Mouse (Mus musculus) testis, postnatal 10 days (tissue): Measurements from ENCODE around the gene Acbd5.
"Not testable (repeated sequence)": the region's sequence is repeated elsewhere in the genome, so short reads cannot be mapped to it uniquely, and the experiment has no call there.

ENCODE experiments used
- DNase-seq: peaks from one replicate; pipeline ENCODE4 v3.0.0; 2021; ENCODE audit warnings: low spot score

Gene Acbd5

DNA sequence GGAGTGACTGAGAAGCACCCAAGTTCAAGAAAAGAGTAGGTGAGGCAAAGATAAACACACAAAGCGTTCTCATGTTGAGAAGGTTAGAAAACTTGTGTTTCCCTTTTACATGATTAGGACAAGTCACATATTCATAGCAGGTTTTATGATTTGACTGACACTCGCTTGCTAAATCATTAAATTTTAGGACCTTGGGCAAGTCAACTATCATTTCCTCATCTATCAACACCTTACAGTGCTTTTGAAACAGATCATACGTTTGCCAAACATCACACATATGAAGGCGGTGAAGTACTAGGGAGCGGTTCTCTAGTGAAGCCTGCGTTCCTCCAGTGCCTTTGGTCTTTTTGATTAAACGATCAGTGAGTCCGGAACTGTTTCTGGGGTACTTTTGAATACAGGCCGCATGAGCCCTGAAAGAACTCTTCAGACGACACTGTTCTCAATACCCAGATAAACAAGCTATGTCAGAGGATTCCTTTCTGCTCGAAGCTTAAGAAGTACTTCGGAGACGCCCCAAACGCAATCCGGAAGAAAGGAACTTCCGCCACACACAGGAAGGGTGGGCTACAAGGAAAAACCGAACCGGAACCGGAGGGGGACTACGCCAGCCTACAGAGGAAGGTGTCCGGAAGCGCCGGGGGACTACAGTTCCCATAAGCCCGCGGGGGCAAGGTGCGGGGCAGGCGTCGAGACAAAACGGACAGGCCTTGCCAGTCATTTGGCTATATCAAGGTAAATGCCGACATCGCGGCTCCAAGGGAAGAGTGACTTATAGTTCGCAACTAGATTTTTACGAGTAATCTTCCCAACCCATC, at the start of gene Acbd5:
Acbd5 (plus strand) TSS at position 616 of the 818 bp plus-strand sequence.
- peak; percentile 91 for DNase-seq

GRCm38 (mm10) chr2:23019170-23019569, 48.8 kb upstream of the Acbd5 start:
- DNase-seq = no peak

- no peak for DNase-seq
Measured at GRCm38 (mm10) chr2:23021320-23021719, 46.6 kb upstream of the Acbd5 start.

DNA sequence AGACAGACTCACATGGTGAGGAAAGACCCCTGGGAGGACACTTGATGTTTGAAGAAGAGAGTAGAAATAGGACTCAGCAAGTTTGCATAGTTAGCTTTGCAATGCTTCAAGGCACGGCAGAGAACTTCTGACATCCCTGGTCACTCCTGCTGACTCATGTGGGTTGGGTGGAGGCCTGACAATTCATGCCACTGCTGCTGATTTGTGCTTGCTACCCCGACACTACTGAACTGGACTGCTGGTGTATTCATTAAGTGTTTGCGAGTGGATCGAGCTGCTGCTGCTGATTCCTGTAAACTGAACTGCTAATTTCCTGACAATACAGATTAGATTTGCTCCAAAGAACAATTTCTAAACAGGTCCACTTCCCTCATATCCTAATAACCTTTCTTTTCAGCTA, 46.2 kb upstream of the Acbd5 start:
- DNase-seq = no peak

DNA sequence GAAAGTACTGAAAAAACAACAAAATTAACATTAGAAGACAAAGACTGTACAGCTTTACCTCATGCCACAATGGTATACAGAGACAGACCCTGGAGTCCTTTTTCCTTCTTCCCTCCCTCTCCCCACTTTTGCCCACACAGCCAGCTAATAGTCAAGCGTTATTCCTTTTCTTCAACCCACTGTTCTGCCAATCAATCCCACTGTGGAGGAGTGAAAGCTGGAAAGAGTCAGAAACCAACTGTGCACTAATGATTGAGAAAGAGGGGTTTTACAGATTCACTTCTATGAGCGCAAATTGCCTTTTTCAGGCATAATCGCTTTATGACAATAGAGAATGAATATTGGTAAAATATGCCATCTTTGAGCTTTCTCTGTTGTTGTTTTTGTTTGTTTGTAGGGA, 44.9 kb upstream of the Acbd5 start:
- no peak for DNase-seq

GRCm38 (mm10) chr2:23023714-23024282, 44.2 kb upstream of the Acbd5 start:
- DNase-seq = no peak

DNA sequence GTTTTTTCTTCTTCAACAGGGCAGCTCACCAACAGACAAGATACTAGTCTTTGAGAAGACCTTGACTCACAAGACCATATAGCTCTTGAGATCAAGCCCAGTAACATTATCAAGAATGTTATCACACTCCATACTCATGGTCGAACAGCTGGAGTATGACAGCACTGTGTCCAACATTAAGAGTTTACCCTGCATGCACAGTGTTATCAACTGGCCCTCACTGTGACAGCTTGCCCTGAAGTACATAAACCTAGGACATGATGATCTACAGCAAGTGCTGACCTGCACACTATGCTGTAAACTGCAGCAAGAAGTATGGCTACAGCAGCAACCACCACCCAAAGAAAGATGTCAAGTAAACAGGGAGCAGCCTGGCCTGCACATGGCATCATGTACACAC, 41.6 kb upstream of the Acbd5 start:
- DNase-seq = no peak

DNA sequence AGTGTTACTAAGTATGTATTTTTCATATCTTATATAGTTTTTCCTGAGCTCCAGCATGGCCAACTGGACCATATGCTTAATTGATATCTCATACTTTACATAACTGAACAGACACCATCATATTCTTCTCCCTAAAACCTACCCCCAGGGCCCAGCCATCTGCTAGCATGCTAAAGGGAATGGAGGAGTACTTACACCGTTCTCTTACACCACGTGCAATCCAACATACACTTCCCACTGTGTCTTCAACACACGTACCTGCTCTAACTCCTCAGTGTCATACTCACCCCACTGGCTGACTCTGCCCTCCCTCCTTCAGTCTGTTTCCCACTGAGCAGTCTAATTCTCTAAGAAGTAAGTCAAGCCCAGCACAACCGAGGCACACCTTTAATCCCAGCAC, 39.1 kb upstream of the Acbd5 start:
- no peak for DNase-seq

GRCm38 (mm10) chr2:23030631-23031030, 37.3 kb upstream of the Acbd5 start:
- DNase-seq = no peak

DNA sequence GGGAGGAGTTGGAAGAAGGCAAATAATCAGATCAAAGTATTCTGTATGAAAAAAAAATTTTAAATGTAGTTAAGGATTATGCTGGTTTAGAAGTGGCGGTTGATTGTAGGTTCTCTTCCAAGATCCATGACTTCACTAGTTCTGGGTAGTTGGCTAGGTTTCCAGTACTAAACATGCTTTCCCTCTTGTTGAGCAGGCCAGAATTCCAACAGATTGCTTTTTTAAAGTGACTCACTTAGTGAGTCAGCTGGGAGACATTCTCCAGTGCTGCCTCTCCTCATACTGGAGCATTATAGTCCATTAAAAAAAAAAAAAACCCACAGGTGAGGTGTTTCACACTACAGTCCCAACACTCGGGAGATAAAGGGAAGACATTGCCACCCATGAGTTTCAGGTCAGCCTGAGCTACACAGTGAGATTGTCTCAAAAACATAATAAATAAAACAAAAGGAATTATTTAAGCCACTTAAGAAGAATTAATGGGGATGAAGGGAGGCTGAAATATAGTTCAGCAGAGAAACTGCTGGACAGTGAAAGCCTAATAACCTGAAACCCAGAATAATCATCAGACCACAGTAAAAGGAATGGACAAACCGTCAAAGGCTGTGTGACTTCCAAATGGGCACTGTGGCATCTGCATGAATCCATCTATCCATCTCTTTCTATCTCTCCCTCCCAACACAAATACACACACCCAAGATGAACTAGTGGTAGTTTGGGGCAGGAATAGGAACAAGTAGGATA, 33.1 kb upstream of the Acbd5 start:
- no peak for DNase-seq

DNA sequence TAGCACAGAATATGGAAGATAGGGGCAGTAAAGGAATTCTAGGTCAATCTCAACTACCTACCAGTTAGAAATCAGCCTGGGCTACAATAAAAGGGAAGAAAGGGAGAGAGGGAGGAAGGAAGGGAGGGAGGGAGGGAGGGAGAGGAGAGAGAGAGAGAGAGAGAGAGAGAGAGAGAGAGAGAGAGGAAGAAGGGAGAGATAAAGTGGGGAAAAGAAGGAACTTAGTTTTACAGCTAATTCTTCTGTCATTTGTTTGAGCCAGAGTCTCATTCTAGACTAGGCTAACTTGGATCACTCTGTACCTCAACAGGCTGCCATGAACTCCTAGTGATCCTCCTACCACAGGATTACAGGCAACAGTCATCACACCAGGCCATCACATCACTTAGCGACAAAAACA, 32.5 kb upstream of the Acbd5 start:
- no peak for DNase-seq

GRCm38 (mm10) chr2:23039082-23040000, 28.6 kb upstream of the Acbd5 start:
- no peak for DNase-seq

DNA sequence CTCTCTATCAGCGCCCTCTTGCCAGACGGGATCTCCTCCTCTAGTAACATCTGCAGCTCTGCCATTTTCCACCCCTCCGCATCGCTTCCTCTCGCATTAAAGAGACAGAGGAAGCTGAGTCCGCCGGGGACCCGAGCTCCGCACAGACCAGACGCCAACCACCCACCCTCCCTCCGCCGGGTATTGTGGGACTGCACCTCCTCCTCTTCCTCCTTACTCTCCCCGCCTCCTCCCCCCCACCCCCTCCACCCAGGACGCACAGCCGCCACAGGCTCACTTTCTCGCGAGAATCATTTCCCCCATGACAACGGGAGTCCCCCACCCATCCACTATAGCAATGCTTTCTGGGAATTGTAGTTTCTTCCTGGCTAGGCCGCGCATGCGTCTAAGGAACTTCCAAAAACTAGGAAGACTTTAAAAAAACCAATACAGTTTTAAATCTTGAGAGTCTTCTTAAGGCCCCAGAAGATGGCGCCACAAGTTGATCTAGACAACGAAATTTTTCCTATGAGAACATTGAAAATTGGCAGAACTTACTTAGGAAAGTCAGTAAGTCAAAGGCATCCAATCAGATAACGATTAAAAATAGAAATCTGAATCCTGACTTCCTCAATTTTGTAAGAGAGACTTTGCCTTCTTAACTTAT, 27.8 kb upstream of the Acbd5 start, which contains the start of gene Abi1:
Abi1 (minus strand) TSS at position 241 of the 646 bp plus-strand sequence.
- DNase-seq = peak; percentile 88

- not testable (repeated sequence) for DNase-seq
Measured at GRCm38 (mm10) chr2:23040690-23041089, 27.3 kb upstream of the Acbd5 start.

GRCm38 (mm10) chr2:23041457-23041856, 26.5 kb upstream of the Acbd5 start:
- no peak for DNase-seq

GRCm38 (mm10) chr2:23042189-23042588, 25.8 kb upstream of the Acbd5 start:
- no peak for DNase-seq

DNA sequence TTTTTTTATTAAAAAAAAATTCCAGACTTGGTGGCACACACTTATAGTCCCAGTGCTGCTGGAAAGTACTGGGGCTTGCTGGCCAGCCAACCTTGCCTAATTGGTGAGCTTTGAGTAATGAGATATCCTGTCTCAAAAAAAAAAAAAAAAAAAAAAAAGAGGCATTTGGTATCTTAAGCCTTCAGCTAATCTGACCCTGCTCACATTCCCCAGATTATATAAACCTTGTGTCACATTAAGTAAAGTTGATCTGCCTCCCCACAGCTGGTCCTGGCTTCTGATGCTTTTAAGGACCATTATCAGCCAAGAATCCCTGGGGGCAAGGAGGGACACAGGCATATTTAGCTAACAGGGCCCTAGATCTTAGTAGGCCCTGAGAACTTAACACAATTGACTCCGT, 22.3 kb upstream of the Acbd5 start:
- no peak for DNase-seq

GRCm38 (mm10) chr2:23048006-23048405, 20.0 kb upstream of the Acbd5 start:
- no peak for DNase-seq

DNA sequence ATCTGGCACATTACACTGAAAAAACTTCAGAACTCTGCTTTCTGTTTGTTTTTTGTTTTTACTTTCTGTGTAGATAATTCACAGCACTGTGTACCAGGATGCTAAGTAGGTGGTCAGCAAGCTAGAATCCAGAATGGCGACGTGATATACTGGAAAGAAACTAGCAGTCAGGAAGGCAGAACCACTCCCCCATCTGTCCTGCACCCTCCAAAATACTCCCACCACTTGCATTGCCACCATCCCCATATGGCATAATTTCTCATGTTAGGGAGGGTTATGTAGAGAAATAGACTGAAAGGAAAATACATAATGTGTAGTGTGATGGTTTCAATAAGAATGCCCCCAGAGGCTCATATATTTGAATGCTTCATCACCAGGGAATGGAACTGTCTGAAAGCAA, 16.1 kb upstream of the Acbd5 start:
- no peak for DNase-seq

DNA sequence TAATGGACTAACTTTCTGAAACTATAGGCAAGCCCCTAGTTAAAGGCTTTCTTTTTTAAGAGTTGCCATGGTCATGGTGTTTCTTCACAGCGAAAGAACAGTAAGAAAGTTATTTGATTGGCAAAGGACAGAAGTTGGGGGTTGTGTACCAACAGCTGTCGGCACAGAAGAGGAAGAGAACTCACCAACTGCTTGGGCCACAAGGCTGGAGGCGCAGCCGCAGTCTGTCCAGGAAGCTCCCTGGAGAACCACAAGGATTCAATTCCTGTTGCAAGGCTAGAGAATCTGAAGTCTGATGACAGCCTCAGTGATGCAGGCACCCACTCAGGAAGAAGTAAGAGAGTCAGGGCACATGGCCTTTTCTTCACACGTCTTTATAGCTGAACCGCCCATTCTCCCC, 15.4 kb upstream of the Acbd5 start:
- no peak for DNase-seq

DNA sequence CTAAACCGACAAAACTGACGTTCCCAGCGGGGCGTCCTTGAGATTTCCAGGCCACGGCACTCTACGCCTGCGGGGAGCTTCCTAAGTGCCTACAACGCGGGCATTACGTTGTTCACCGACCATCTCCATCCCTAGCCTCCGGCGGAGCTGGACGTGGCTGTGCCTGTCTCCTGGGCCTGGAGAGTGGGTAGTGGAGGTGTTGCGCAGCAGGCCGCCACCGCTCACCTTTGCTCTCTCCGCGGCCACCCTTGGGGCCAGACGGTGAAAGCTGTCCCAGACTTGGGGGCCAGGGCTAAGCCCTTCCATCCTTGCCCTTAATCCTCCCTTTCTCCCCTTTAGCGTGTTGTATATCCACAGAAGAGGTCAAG, 387 bp downstream of the Acbd5 start:
- DNase-seq = no peak
